Mouse (Mus musculus): ENCODE data around the gene Erc1. TPM values are rescaled to one million over a fixed set of nuclear protein-coding genes. Genes with fewer than 3 reads are reported as not detected.

The Erc1 gene
- polyA plus RNA-seq, 1 experiment from 2014 or later, result 19.0 TPM

GRCm38 (mm10) chr6:119533170-119533709 lies 314.7 kb downstream of the Erc1 start:
- H3K4me3 ChIP-seq (replicated peaks), result no peak overlapping the region
- no peaks in the 10 kb centered on the region for H3K9me3 ChIP-seq
- H3K27me3 ChIP-seq (replicated peaks), result no peaks in the 10 kb centered on the region
- no peaks in the 10 kb centered on the region for H3K4me1 ChIP-seq
- no peaks in the 10 kb centered on the region for H3K36me3 ChIP-seq
- H3K9ac ChIP-seq, result no peak overlapping the region
- no peak for ATAC-seq (ENCODE audit: insufficient read depth, low FRiP score, low read depth)
- no peak overlapping the region for H3K4me2 ChIP-seq
- H3K27ac ChIP-seq, result no peak overlapping the region
- 61% methylated on average over 9 of the region's 9 CpGs for WGBS

- no peak overlapping the region for H3K4me2 ChIP-seq
- H3K4me3 ChIP-seq (replicated peaks), result no peak overlapping the region
- no peaks in the 10 kb centered on the region for H3K36me3 ChIP-seq
- WGBS, result 84% methylated on average over 3 of the region's 3 CpGs
- no peaks in the 10 kb centered on the region for H3K27me3 ChIP-seq (replicated peaks)
- ATAC-seq (ENCODE audit: insufficient read depth, low FRiP score, low read depth), result no peak
- H3K9me3 ChIP-seq, result no peaks in the 10 kb centered on the region
- H3K4me1 ChIP-seq, result no peaks in the 10 kb centered on the region
- no peak overlapping the region for H3K27ac ChIP-seq
- no peak overlapping the region for H3K9ac ChIP-seq
Measured at GRCm38 (mm10) chr6:119529659-119530058, 318.3 kb downstream of the Erc1 start.

GRCm38 (mm10) chr6:119526498-119526897 lies 321.5 kb downstream of the Erc1 start:
- H3K9me3 ChIP-seq, result no peaks in the 10 kb centered on the region
- no peak for ATAC-seq (ENCODE audit: insufficient read depth, low FRiP score, low read depth)
- WGBS, result 68% methylated on average over 5 of the region's 5 CpGs

GRCm38 (mm10) chr6:119521931-119522391 lies 326.0 kb downstream of the Erc1 start:
- H3K27ac ChIP-seq, result no peak overlapping the region
- H3K9ac ChIP-seq, result no peak overlapping the region
- no peak for ATAC-seq (ENCODE audit: insufficient read depth, low FRiP score, low read depth)
- no peaks in the 10 kb centered on the region for H3K36me3 ChIP-seq
- no peaks in the 10 kb centered on the region for H3K4me1 ChIP-seq
- H3K27me3 ChIP-seq (replicated peaks), result no peaks in the 10 kb centered on the region
- H3K4me3 ChIP-seq (replicated peaks), result no peak overlapping the region
- H3K4me2 ChIP-seq, result no peak overlapping the region
- no peaks in the 10 kb centered on the region for H3K9me3 ChIP-seq
- WGBS, result 45% methylated on average over 3 of the region's 3 CpGs

More at GRCm38 (mm10) chr6:119526498-119526897, 321.5 kb downstream of the Erc1 start:
- no peak overlapping the region for H3K9ac ChIP-seq
- H3K27me3 ChIP-seq (replicated peaks), result no peaks in the 10 kb centered on the region
- no peak overlapping the region for H3K4me3 ChIP-seq (replicated peaks)
- no peaks in the 10 kb centered on the region for H3K4me1 ChIP-seq
- H3K36me3 ChIP-seq, result no peaks in the 10 kb centered on the region
- no peak overlapping the region for H3K27ac ChIP-seq
- H3K4me2 ChIP-seq, result no peak overlapping the region

GRCm38 (mm10) chr6:119521482-119521900 lies 326.5 kb downstream of the Erc1 start:
- no peak overlapping the region for H3K9ac ChIP-seq
- WGBS, result 68% methylated on average over 3 of the region's 3 CpGs
- no peak overlapping the region for H3K4me2 ChIP-seq
- no peaks in the 10 kb centered on the region for H3K27me3 ChIP-seq (replicated peaks)
- H3K4me3 ChIP-seq (replicated peaks), result no peak overlapping the region
- no peaks in the 10 kb centered on the region for H3K9me3 ChIP-seq
- H3K27ac ChIP-seq, result no peak overlapping the region
- ATAC-seq (ENCODE audit: insufficient read depth, low FRiP score, low read depth), result no peak
- H3K36me3 ChIP-seq, result no peaks in the 10 kb centered on the region
- no peaks in the 10 kb centered on the region for H3K4me1 ChIP-seq

Other genes with a start within 250 kb of the Erc1 start
- 18.1 and 19.2 TPM in 2 replicates for gene Rad52, start 54.5 kb upstream of the Erc1 start, polyA plus RNA-seq (2015; fragmentation: Nextera tagmentation; extraction: Ambion mirVana)
- gene Wnk1, start 190.5 kb upstream of the Erc1 start, polyA plus RNA-seq (2015; fragmentation: Nextera tagmentation; extraction: Ambion mirVana), result 49.3 and 50.2 TPM in 2 replicates
- 0.22 TPM in 1 of 2 replicates, not detected in the other for gene Ninj2, start 245.2 kb upstream of the Erc1 start, polyA plus RNA-seq (2015; fragmentation: Nextera tagmentation; extraction: Ambion mirVana)